Mouse (Mus musculus) gastrocnemius, postnatal 10 days (tissue): ENCODE measurements around the gene Gjc1. TPM values are rescaled to one million over a fixed set of nuclear protein-coding genes. Genes with fewer than 3 reads are reported as not detected.

ENCODE experiments used
- total RNA-seq, 2 experiments: library from RNA; stranded (reverse); gene quantifications; 2 replicates each; pipeline ENCODE4 v1.2.3; 2021

The Gjc1 gene
- total RNA-seq, 2 experiments from 2014 or later = 23.7 to 27.6 TPM

Other genes starting within 250 kb of the Gjc1 start
- 1 to 10 TPM in 1 of 2 experiments, under 1 TPM in 1; 0.50 to 1.0 TPM for gene Gm11627, start 240.2 kb downstream of the Gjc1 start, total RNA-seq
- 10 to 100 TPM in 1 of 2 experiments, 1 to 10 TPM in 1; 8.0 to 12.5 TPM for gene Fzd2, start 215.3 kb downstream of the Gjc1 start, total RNA-seq
- not detected for gene Meioc, start 156.0 kb downstream of the Gjc1 start, total RNA-seq
- 10 to 100 TPM; 81.8 to 88.6 TPM for gene Ccdc43, start 121.9 kb downstream of the Gjc1 start, total RNA-seq
- 1 to 10 TPM; 2.2 to 3.0 TPM for gene Adam11, start 58.3 kb downstream of the Gjc1 start, total RNA-seq
- 1 to 10 TPM; 2.8 to 4.2 TPM for gene Higd1b, start 16.1 kb upstream of the Gjc1 start, total RNA-seq
- 10 to 100 TPM; 49.5 to 52.3 TPM for gene Eftud2, start 61.3 kb upstream of the Gjc1 start, total RNA-seq
- under 1 TPM in 1 of 2 experiments, not detected in 1; 0.14 TPM for gene Ccdc103, start 61.5 kb upstream of the Gjc1 start, total RNA-seq
- gene Fam187a, start 65.5 kb upstream of the Gjc1 start, total RNA-seq = not detected
- gene Gfap, start 81.2 kb upstream of the Gjc1 start, total RNA-seq = under 1 TPM; 0.09 to 0.61 TPM
- 1 to 10 TPM; 4.0 to 5.7 TPM for gene Kif18b, start 105.4 kb upstream of the Gjc1 start, total RNA-seq
- gene C1ql1, start 127.0 kb upstream of the Gjc1 start, total RNA-seq = under 1 TPM; 0.31 to 0.93 TPM
- gene Nmt1, start 208.5 kb upstream of the Gjc1 start, total RNA-seq = 10 to 100 TPM; 41.5 to 49.7 TPM
- 10 to 100 TPM; 34.9 to 45.5 TPM for gene Dcakd, start 208.6 kb upstream of the Gjc1 start, total RNA-seq